18 mouse cellular contexts compared by ENCODE assay signal in the genomic region with DNA sequence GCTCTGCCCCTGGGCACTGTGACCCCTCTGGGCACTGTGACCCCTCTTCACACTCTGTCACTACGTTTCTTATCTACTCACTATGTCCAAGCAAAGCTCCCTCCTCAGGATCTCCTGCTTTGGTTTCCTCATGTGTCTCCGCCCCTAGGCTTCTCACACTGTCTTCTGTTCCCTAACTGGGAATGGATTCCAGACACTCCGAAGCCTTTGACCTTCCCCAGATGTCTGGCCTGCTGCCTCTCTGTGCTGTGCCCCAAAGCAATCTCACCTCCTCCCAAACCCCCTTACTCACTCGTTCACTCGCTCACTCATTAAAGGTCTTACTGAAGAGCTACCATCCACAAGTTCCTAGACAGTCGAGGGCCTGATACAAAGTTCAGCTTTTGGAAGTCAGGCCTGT. TPM values are rescaled to one million over a fixed set of nuclear protein-coding genes. Genes with fewer than 3 reads are reported as not detected.
DNase-seq lines count a peak whose midpoint lies in the region; ATAC-seq lines count a peak whose summit lies in the region.
"Had no signal": no experiment of that assay in that cellular context is flagged by ENCODE, and none has a peak within 500 bp of the region (broad histone marks: within the 10 kb centered on the region; RNA-seq: fewer than 3 reads in every experiment).

No protein-coding gene starts in this region.

- H3K4me3 ChIP-seq in heart, embryonic 12.5 days = no peak overlapping the region
- H3K4me3 ChIP-seq in kidney, embryonic 16.5 days (ENCODE audit: low read length) = no peak overlapping the region
- no peak overlapping the region for H3K4me3 ChIP-seq in stomach, embryonic 15.5 days (replicated peaks)
- H3K4me3 ChIP-seq: midbrain, embryonic 15.5 days; neural tube, embryonic 13.5 days had no signal

- ATAC-seq in heart, embryonic 12.5 days (ENCODE audit: insufficient number of reproducible peaks, low FRiP score) = no peak
- ATAC-seq in kidney, embryonic 16.5 days (ENCODE audit: low FRiP score, low TSS enrichment) = 0 out of 2 replicates have a peak, but pooled peaks have one; percentile 31
- no peak for ATAC-seq in stomach, embryonic 15.5 days (ENCODE audit: insufficient read depth, low FRiP score, low read depth)
- ATAC-seq: forebrain, embryonic 16.5 days; inflammation-experienced regulatory T-cells, adult 6 months; midbrain, embryonic 15.5 days had no signal

- H3K9ac ChIP-seq in heart, embryonic 12.5 days = no peak overlapping the region
- H3K9ac ChIP-seq in kidney, embryonic 16.5 days (replicated peaks; ENCODE audit: low read length) = no peak overlapping the region
- no peak overlapping the region for H3K9ac ChIP-seq in stomach, embryonic 15.5 days
- H3K9ac ChIP-seq: midbrain, embryonic 15.5 days; neural tube, embryonic 13.5 days had no signal

- no peaks in the 10 kb centered on the region for H3K9me3 ChIP-seq in heart, embryonic 12.5 days (replicated peaks)
- no peaks in the 10 kb centered on the region for H3K9me3 ChIP-seq in kidney, embryonic 16.5 days (ENCODE audit: low read length)
- no peaks in the 10 kb centered on the region for H3K9me3 ChIP-seq in stomach, embryonic 15.5 days
- H3K9me3 ChIP-seq: midbrain, embryonic 15.5 days; neural tube, embryonic 13.5 days had no signal

- H3K4me2 ChIP-seq in heart, embryonic 12.5 days = no peak overlapping the region
- no peak overlapping the region for H3K4me2 ChIP-seq in kidney, embryonic 16.5 days (replicated peaks; ENCODE audit: low read depth, low read length)
- H3K4me2 ChIP-seq in stomach, embryonic 15.5 days = no peak overlapping the region
- H3K4me2 ChIP-seq: midbrain, embryonic 15.5 days; neural tube, embryonic 13.5 days had no signal

- H3K36me3 ChIP-seq in heart, embryonic 12.5 days = no peaks in the 10 kb centered on the region
- no peaks in the 10 kb centered on the region for H3K36me3 ChIP-seq in kidney, embryonic 16.5 days (ENCODE audit: insufficient read depth, low read length)
- no peaks in the 10 kb centered on the region for H3K36me3 ChIP-seq in stomach, embryonic 15.5 days
- H3K36me3 ChIP-seq: midbrain, embryonic 15.5 days; neural tube, embryonic 13.5 days had no signal

- H3K27me3 ChIP-seq in heart, embryonic 12.5 days (replicated peaks) = no peaks in the 10 kb centered on the region
- H3K27me3 ChIP-seq in kidney, embryonic 16.5 days (ENCODE audit: insufficient read depth, low read length) = no peaks in the 10 kb centered on the region
- H3K27me3 ChIP-seq in stomach, embryonic 15.5 days (replicated peaks) = no peaks in the 10 kb centered on the region
- H3K27me3 ChIP-seq: midbrain, embryonic 15.5 days; neural tube, embryonic 13.5 days had no signal

- 26% methylated on average over 6 of the region's 6 CpGs for WGBS in heart, embryonic 12.5 days
- WGBS in kidney, embryonic 16.5 days = 56% methylated on average over 6 of the region's 6 CpGs
- 53% methylated on average over 6 of the region's 6 CpGs for WGBS in stomach, embryonic 15.5 days

- DNase-seq in heart, adult 9 months (ENCODE audit: low spot score in 2 of 2) = no peak
- DNase-seq in kidney, postnatal 25 days = no peak
- DNase-seq in embryo, embryonic 11 days = peak; percentile 51
- DNase-seq in frontal cortex, adult 2 months (ENCODE audit: extremely low spot score in 1 of 2, low spot score in 1 of 2) = no peak
- DNase-seq: cerebellum, adult 11-12 months; cerebellum, postnatal 36 days; gastrocnemius, postnatal 10 days; kidney, postnatal 36 days; lung, adult 2 months; lung, postnatal 4 days; right cerebral cortex, postnatal 4 days had no signal

- peak overlapping the region; percentile 41 for H3K27ac ChIP-seq in heart, embryonic 12.5 days (ENCODE audit: poor library complexity, severe bottlenecking)
- no peak overlapping the region for H3K27ac ChIP-seq in kidney, embryonic 16.5 days (ENCODE audit: low read length)
- 0 out of 2 replicates have a peak overlapping the region, but pooled peaks have one; percentile 26 for H3K27ac ChIP-seq in stomach, embryonic 15.5 days
- H3K27ac ChIP-seq: midbrain, embryonic 15.5 days; neural tube, embryonic 13.5 days had no signal

- peaks cover 32% of the 10 kb centered on the region for H3K4me1 ChIP-seq in heart, embryonic 12.5 days (replicated peaks)
- peaks cover 9% of the 10 kb centered on the region for H3K4me1 ChIP-seq in kidney, embryonic 16.5 days (ENCODE audit: insufficient read depth, low read length)
- H3K4me1 ChIP-seq in stomach, embryonic 15.5 days = peaks cover 18% of the 10 kb centered on the region
- H3K4me1 ChIP-seq: midbrain, embryonic 15.5 days had no signal

RNA-seq across cellular contexts. Expression of a gene that starts 16.8 kb away (rescaled TPM):
- 28.1 and 29.2 TPM in 2 replicates for polyA plus RNA-seq in heart, embryonic 12.5 days (2016; fragmentation: Nextera tagmentation; extraction: Ambion mirVana)
- 21.6 and 25.6 TPM in 2 replicates for polyA plus RNA-seq in kidney, embryonic 16.5 days (2015; fragmentation: Nextera tagmentation; extraction: Ambion mirVana)
- polyA plus RNA-seq in stomach, embryonic 15.5 days (2015; fragmentation: Nextera tagmentation; extraction: Ambion mirVana) = 17.2 and 24.8 TPM in 2 replicates
- polyA plus RNA-seq in frontal cortex, adult 2 months (2012; rRNA removed) = 29.2 and 33.3 TPM in 2 replicates
